Mouse (Mus musculus) intestine, embryonic 16.5 days (tissue): ENCODE results near the gene Otub2. TPM values are rescaled to one million over a fixed set of nuclear protein-coding genes. Genes with fewer than 3 reads are reported as not detected.

Experiments used
- ATAC-seq: fragments of 200-750 bp; cut with Nextera tagmentation; 2 replicates; pipeline ENCODE4 v1.8.0; 2017; ENCODE audit warnings: moderate TSS enrichment, moderate library complexity
- H3K27ac ChIP-seq: fragments of 300-500 bp; sonication (generic); 2 replicates; pipeline ENCODE4 v1.5.1; 2014; ENCODE audit warnings: mild to moderate bottlenecking, low read length
- H3K27me3 ChIP-seq: fragments of 300-500 bp; sonication (generic); replicated peaks from 2 replicates; pipeline ENCODE4 v1.6.1; 2014; ENCODE audit warnings: low read length, control low read depth, mixed read lengths; ENCODE audit not compliant: control insufficient read depth, insufficient read depth
- H3K36me3 ChIP-seq: fragments of 300-500 bp; sonication (generic); 2 replicates; pipeline ENCODE4 v1.6.1; 2014; ENCODE audit warnings: low read length, control low read depth; ENCODE audit not compliant: control insufficient read depth, insufficient read depth
- H3K4me1 ChIP-seq: fragments of 300-500 bp; sonication (generic); 2 replicates; pipeline ENCODE4 v1.6.1; 2014; ENCODE audit warnings: low read length, control low read depth, mixed read lengths; ENCODE audit not compliant: control insufficient read depth, insufficient read depth
- H3K4me2 ChIP-seq: fragments of 300-500 bp; sonication (generic); 2 replicates; pipeline ENCODE4 v1.6.1; 2014; ENCODE audit warnings: low read depth, low read length, control low read depth
- H3K4me3 ChIP-seq: fragments of 300-500 bp; sonication (generic); 2 replicates; pipeline ENCODE4 v1.5.1; 2014; ENCODE audit warnings: mild to moderate bottlenecking, low read length
- H3K9ac ChIP-seq: fragments of 300-500 bp; sonication (generic); 2 replicates; pipeline ENCODE4 v1.6.1; 2014; ENCODE audit warnings: low read depth, low read length
- H3K9me3 ChIP-seq: fragments of 300-500 bp; sonication (generic); 2 replicates; pipeline ENCODE4 v1.6.1; 2016; ENCODE audit warnings: low read length, control low read depth; ENCODE audit not compliant: control insufficient read depth
- WGBS: fragments of 180-500 bp; shearing (Covaris S2); extraction: QIAGEN DNeasy Blood & Tissue Kit; methylation state at CpG from one replicate; pipeline ENCODE4 v1.1.7; 2014; 5-methylcytosine and 5-hydroxymethylcytosine counted together
- polyA plus RNA-seq: library from polyadenylated mRNA; unstranded; fragments of >200 nt; fragmentation: Nextera tagmentation; extraction: Ambion mirVana; gene quantifications from 2 replicates; pipeline ENCODE4 v1.2.1, GENCODE M21; 2015

Otub2 gene
- polyA plus RNA-seq, 1 experiment from 2014 or later: 5.6 TPM

DNA sequence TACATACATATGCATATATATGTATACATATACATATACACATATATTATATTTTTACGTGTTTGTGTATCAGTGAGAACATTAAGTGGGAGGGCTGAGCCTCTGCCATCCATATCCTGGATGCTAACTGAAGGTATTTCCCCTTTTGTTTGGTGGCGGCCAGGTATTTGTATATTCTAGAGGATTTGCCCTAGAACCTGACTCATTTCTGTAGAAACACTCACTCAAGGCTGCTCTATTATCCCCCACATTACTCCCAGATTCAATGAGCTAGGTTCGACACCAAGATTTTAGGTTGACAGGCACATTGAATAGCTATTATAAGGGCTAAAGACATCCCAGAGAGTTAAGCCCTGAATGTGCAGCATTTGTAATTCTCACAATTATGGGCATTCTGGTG is 56.6 kb downstream of the Otub2 start:
- Histone ChIP-seq H3K4me1 (no peaks in the 10 kb centered on the region), H3K4me2 (no peak overlapping the region), H3K27me3 (no peaks in the 10 kb centered on the region), H3K27ac (no peak overlapping the region), H3K4me3 (no peak overlapping the region), H3K9ac (no peak overlapping the region), H3K9me3 (no peaks in the 10 kb centered on the region), H3K36me3 (no peaks in the 10 kb centered on the region)
- WGBS: 74% methylated on average over 3 of the region's 3 CpGs
- ATAC-seq: no peak

DNA sequence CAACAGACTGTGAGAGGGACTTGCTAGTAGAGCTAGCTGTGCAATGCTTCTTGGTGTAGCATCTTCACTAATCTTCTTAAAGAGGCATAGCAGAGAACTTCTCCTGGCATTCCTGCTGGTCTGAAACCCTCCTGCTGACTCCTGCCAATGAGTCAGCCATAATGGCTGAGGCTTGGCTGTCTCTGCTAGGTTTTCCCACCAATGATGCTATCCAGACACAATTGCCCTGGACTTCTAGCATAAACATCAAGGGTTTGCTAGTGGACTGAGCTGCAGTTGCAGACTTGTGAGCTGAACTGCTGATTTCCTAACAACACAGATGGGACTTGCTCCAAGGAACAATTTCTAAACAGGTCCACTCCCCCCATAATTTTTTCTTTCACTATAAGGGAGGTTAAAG is 64.9 kb downstream of the Otub2 start:
- H3K9ac ChIP-seq: no peak overlapping the region
- ATAC-seq: no peak
- H3K27ac ChIP-seq: no peak overlapping the region
- no peaks in the 10 kb centered on the region for H3K27me3 ChIP-seq
- H3K4me2 ChIP-seq: no peak overlapping the region
- no peaks in the 10 kb centered on the region for H3K4me1 ChIP-seq
- no peaks in the 10 kb centered on the region for H3K9me3 ChIP-seq
- no peak overlapping the region for H3K4me3 ChIP-seq
- H3K36me3 ChIP-seq: no peaks in the 10 kb centered on the region

Other genes with a start within 250 kb of the Otub2 start
- 0.65 and 0.76 TPM in 2 replicates for gene Prima1, start 146.5 kb upstream of the Otub2 start, polyA plus RNA-seq
- gene Fam181a, start 77.7 kb upstream of the Otub2 start, polyA plus RNA-seq: not detected in 2 replicates
- gene Asb2, start 32.7 kb upstream of the Otub2 start, polyA plus RNA-seq: 22.5 and 23.6 TPM in 2 replicates
- 0.13 TPM in 1 of 2 replicates, not detected in the other for gene 9330161L09Rik, start 19.1 kb downstream of the Otub2 start, polyA plus RNA-seq
- gene Ddx24, start 37.1 kb downstream of the Otub2 start, polyA plus RNA-seq: 68.2 and 85.0 TPM in 2 replicates
- gene Ifi27, start 45.5 kb downstream of the Otub2 start, polyA plus RNA-seq: 40.8 and 45.4 TPM in 2 replicates
- 15.4 and 16.7 TPM in 2 replicates for gene Ifi27l2a, start 55.0 kb downstream of the Otub2 start, polyA plus RNA-seq
- 66.6 and 78.2 TPM in 2 replicates for gene Ifi27l2b, start 68.5 kb downstream of the Otub2 start, polyA plus RNA-seq
- gene Ppp4r4, start 143.6 kb downstream of the Otub2 start, polyA plus RNA-seq: 0.76 TPM in 2 replicates
- 1.3 and 1.9 TPM in 2 replicates for gene Serpina10, start 242.8 kb downstream of the Otub2 start, polyA plus RNA-seq